Mouse (Mus musculus) right cerebral cortex, adult 18-20 months (tissue): ENCODE data around the gene Krt84.

Experiments
- DNase-seq: peaks from one replicate; pipeline ENCODE4 v3.0.0; 2022; ENCODE audit warnings: mixed read lengths

The Krt84 gene

GRCm38 (mm10) chr15:101495266-101495665 lies 37.4 kb downstream of the Krt84 start:
- no peak for DNase-seq

- no peak for DNase-seq
These were observed 38.4 kb downstream of the Krt84 start for GRCm38 (mm10) chr15:101494203-101494602.

GRCm38 (mm10) chr15:101493713-101494112 lies 38.9 kb downstream of the Krt84 start:
- no peak for DNase-seq

- no peak for DNase-seq
These were observed 39.9 kb downstream of the Krt84 start for GRCm38 (mm10) chr15:101492718-101493117.

DNA sequence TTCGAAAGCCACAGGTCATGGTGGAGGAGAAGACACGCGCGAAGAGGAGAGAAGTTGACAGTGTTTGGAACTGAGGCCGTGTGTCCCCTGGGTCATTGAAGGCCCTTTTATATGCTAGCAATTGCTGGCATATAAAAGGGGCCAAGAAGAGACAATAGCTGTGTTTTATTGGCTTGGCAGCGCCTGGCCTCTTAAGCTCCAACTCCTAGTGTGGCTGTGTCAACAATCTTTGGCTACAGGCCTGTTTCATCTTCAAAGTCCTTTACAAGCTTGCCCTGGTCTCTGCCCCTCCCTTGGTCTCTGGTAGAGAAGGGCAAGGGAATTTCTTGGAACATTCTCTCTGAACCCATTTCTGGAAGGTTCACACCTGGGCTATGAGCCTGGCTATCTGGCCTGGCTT lies 41.2 kb downstream of the Krt84 start, which contains the start of gene Krt83:
Krt83 (minus strand) TSS at position 82 of the 400 bp plus-strand sequence.
- DNase-seq: no peak

DNA sequence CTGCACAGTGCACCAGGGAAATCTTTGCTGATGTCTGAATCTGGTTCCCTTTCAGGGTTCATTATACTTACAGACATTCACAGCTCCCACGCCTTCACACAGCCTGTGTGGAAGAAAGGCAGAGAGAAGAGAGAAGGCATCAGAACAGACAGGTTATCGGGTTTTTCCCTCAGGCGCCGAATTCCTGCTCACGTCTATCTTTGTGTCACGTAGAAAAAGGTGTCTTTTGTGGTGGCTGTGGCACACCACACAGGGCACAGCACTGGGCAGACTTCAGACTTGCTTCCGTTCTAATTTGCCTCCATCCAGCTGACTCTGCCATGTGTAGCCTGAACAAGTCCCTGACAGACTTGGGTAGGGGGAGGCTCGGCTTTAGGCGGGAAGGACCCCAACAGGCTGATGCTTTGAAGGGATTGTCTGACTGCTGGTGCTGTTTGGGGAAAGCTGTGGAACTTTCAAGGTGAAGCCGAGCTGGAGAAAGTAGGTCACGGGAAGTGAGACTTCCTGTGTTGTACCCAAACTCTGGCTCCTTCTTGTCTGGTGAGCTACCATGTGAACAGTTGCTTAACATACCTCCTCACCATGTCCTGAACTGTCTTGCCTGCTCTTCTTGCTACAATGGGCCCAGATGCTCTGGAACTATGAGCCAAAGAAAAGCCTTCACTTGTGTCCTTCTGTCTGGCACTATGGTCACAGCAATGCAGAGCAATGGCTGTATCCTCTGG lies 46.5 kb downstream of the Krt84 start:
- DNase-seq: peak; percentile 66

DNA sequence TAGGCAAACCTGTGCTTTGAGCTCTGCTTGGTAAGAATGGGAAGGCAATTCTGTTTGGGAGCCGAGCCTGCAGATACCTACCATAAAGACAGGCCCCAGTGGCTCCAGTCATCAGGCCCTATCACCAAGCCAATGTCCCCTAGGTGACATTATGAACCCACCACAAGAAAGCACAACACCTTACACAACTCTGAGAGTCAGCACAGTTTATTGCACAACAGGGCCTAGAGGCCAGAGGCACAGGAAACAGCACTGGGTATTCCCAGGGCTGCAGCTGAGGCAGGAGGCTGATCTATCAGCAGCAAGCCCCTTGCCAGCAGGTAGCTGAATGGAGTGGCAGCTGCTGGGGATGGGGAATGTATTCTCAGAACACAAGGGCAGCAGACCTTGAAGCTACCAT lies 47.7 kb downstream of the Krt84 start:
- no peak for DNase-seq

- DNase-seq: no peak
These were observed 49.0 kb downstream of the Krt84 start for GRCm38 (mm10) chr15:101483646-101484045.

- no peak for DNase-seq
These were observed 50.6 kb downstream of the Krt84 start for GRCm38 (mm10) chr15:101482056-101482455.

DNA sequence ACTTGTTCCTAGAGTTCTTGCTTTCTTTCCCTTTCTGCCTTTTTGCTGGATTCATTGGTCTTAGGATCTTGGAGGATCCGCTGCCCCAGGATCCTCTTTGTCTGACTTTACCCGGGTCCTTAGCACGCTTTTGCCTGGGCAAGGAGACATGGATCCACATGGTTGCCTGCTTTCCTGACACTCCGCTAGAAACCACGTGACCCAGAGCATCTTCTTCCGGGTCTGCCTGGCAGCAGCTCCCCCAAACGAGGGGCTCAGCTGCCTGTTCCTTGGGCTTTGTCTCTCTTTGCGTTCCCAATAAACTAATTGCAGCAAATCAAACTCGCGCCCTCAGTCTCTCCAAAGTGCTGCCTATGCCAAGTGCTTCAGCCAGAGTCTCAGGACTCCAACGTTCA lies 53.0 kb downstream of the Krt84 start:
- no peak for DNase-seq

DNA sequence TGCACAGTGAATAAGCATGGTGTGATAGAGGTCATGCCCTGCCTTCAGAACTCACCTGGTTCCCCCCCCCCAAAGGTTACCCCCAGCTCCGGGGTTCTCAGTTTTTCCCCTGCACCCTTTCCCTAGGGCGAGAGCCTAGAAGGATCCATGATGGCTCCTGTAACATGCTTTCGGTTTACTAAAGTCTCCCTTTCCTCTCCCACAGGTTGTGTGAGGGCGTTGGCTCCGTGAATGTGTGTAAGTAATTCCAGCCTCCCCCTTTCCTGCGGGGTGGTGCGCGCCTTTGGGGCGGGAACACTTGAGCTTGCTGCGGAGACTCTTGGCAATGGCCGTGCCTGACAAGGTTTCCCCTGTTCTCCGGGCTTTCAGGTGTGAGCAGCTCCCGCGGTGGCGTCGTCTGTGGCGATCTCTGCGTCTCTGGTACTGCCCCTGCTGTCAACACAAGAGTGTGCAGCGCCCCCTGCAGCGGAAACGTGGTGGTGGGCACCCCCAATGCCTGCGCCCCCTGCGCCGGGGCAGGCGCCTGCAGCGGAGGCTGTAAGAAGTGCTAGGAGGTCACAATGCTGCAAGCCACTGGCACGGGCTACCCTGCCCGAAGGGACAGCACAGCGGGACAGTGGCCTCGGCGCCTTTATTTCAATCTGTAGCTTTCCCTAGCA lies 53.5 kb downstream of the Krt84 start:
- DNase-seq: peak; percentile 34
